Mouse (Mus musculus): ENCODE results near the gene Scap. TPM values are rescaled to one million over a fixed set of nuclear protein-coding genes. Genes with fewer than 3 reads are reported as not detected.

The Scap gene
- polyA plus RNA-seq, 1 experiment from 2014 or later = 26.8 TPM

GRCm38 (mm10) chr9:110345057-110345739 is 12.1 kb downstream of the Scap start:
- Histone ChIP-seq H3K4me1 (ENCODE audit: control insufficient read depth, insufficient read depth, low read length) (peaks cover 16% of the 10 kb centered on the region), H3K27ac (ENCODE audit: low read length) (no peak overlapping the region), H3K9me3 (ENCODE audit: control insufficient read depth, low read length) (no peaks in the 10 kb centered on the region), H3K9ac (ENCODE audit: low read depth, low read length) (no peak overlapping the region), H3K4me2 (ENCODE audit: low read depth, low read length) (no peak overlapping the region), H3K36me3 (ENCODE audit: control insufficient read depth, insufficient read depth, low read length) (no peaks in the 10 kb centered on the region), H3K4me3 (ENCODE audit: low read length) (no peak overlapping the region), H3K27me3 (replicated peaks; ENCODE audit: control insufficient read depth, insufficient read depth, low read length) (no peaks in the 10 kb centered on the region)
- 66% methylated on average over 7 of the region's 7 CpGs for WGBS
- no peak for ATAC-seq

GRCm38 (mm10) chr9:110348899-110349298 is 15.8 kb downstream of the Scap start:
- Histone ChIP-seq H3K4me1 (ENCODE audit: control insufficient read depth, insufficient read depth, low read length) (peaks cover 11% of the 10 kb centered on the region), H3K4me2 (ENCODE audit: low read depth, low read length) (no peak overlapping the region), H3K36me3 (ENCODE audit: control insufficient read depth, insufficient read depth, low read length) (no peaks in the 10 kb centered on the region), H3K4me3 (ENCODE audit: low read length) (no peak overlapping the region), H3K27me3 (replicated peaks; ENCODE audit: control insufficient read depth, insufficient read depth, low read length) (no peaks in the 10 kb centered on the region), H3K9ac (ENCODE audit: low read depth, low read length) (no peak overlapping the region), H3K9me3 (ENCODE audit: control insufficient read depth, low read length) (no peaks in the 10 kb centered on the region), H3K27ac (ENCODE audit: low read length) (no peak overlapping the region)
- no peak for ATAC-seq
- WGBS = 73% methylated on average over 4 of the region's 4 CpGs

GRCm38 (mm10) chr9:110350188-110350587 is 17.1 kb downstream of the Scap start:
- no peak overlapping the region for H3K27ac ChIP-seq (ENCODE audit: low read length)
- H3K36me3 ChIP-seq (ENCODE audit: control insufficient read depth, insufficient read depth, low read length) = no peaks in the 10 kb centered on the region
- peaks cover 3% of the 10 kb centered on the region; the same call in 1 of the 2 replicates for H3K4me1 ChIP-seq (ENCODE audit: control insufficient read depth, insufficient read depth, low read length)
- 85% methylated on average over 5 of the region's 5 CpGs for WGBS
- H3K4me2 ChIP-seq (ENCODE audit: low read depth, low read length) = no peak overlapping the region
- no peak for ATAC-seq
- H3K27me3 ChIP-seq (replicated peaks; ENCODE audit: control insufficient read depth, insufficient read depth, low read length) = no peaks in the 10 kb centered on the region
- H3K9me3 ChIP-seq (ENCODE audit: control insufficient read depth, low read length) = no peaks in the 10 kb centered on the region
- H3K9ac ChIP-seq (ENCODE audit: low read depth, low read length) = no peak overlapping the region
- no peak overlapping the region for H3K4me3 ChIP-seq (ENCODE audit: low read length)

- Histone ChIP-seq H3K4me1 (ENCODE audit: control insufficient read depth, insufficient read depth, low read length) (peaks cover 2% of the 10 kb centered on the region; the same call in 1 of the 2 replicates), H3K27me3 (replicated peaks; ENCODE audit: control insufficient read depth, insufficient read depth, low read length) (no peaks in the 10 kb centered on the region), H3K4me2 (ENCODE audit: low read depth, low read length) (no peak overlapping the region), H3K9ac (ENCODE audit: low read depth, low read length) (no peak overlapping the region), H3K27ac (ENCODE audit: low read length) (no peak overlapping the region), H3K36me3 (ENCODE audit: control insufficient read depth, insufficient read depth, low read length) (no peaks in the 10 kb centered on the region), H3K4me3 (ENCODE audit: low read length) (no peak overlapping the region), H3K9me3 (ENCODE audit: control insufficient read depth, low read length) (no peaks in the 10 kb centered on the region)
- ATAC-seq = peak; percentile 81
- WGBS = 84% methylated on average over 5 of the region's 5 CpGs
Observed at GRCm38 (mm10) chr9:110350612-110351011, 17.5 kb downstream of the Scap start.

- H3K9me3 ChIP-seq (ENCODE audit: control insufficient read depth, low read length) = no peaks in the 10 kb centered on the region
- H3K27ac ChIP-seq (ENCODE audit: low read length) = no peak overlapping the region
- 78% methylated on average over 2 of the region's 2 CpGs for WGBS
- H3K4me1 ChIP-seq (ENCODE audit: control insufficient read depth, insufficient read depth, low read length) = peaks cover 2% of the 10 kb centered on the region; the same call in 1 of the 2 replicates
- H3K4me2 ChIP-seq (ENCODE audit: low read depth, low read length) = no peak overlapping the region
- no peak overlapping the region for H3K9ac ChIP-seq (ENCODE audit: low read depth, low read length)
- no peak for ATAC-seq
- no peaks in the 10 kb centered on the region for H3K36me3 ChIP-seq (ENCODE audit: control insufficient read depth, insufficient read depth, low read length)
- no peak overlapping the region for H3K4me3 ChIP-seq (ENCODE audit: low read length)
- H3K27me3 ChIP-seq (replicated peaks; ENCODE audit: control insufficient read depth, insufficient read depth, low read length) = no peaks in the 10 kb centered on the region
Observed at GRCm38 (mm10) chr9:110351350-110351749, 18.3 kb downstream of the Scap start.

- WGBS = 79% methylated on average over 8 of the region's 8 CpGs
- H3K27ac ChIP-seq (ENCODE audit: low read length) = no peak overlapping the region
Observed at GRCm38 (mm10) chr9:110351932-110352632, 19.0 kb downstream of the Scap start.

GRCm38 (mm10) chr9:110358341-110358740 is 25.3 kb downstream of the Scap start:
- Histone ChIP-seq H3K27ac (ENCODE audit: low read length) (no peak overlapping the region), H3K4me2 (ENCODE audit: low read depth, low read length) (no peak overlapping the region), H3K4me1 (ENCODE audit: control insufficient read depth, insufficient read depth, low read length) (no peaks in the 10 kb centered on the region; the same call in 1 of the 2 replicates), H3K4me3 (ENCODE audit: low read length) (no peak overlapping the region), H3K9ac (ENCODE audit: low read depth, low read length) (no peak overlapping the region), H3K27me3 (replicated peaks; ENCODE audit: control insufficient read depth, insufficient read depth, low read length) (no peaks in the 10 kb centered on the region), H3K36me3 (ENCODE audit: control insufficient read depth, insufficient read depth, low read length) (no peaks in the 10 kb centered on the region), H3K9me3 (ENCODE audit: control insufficient read depth, low read length) (no peaks in the 10 kb centered on the region)
- ATAC-seq = no peak
- 63% methylated on average over 2 of the region's 2 CpGs for whole genome bisulfite sequencing

More at GRCm38 (mm10) chr9:110351932-110352632, 19.0 kb downstream of the Scap start:
- Histone ChIP-seq H3K36me3 (ENCODE audit: control insufficient read depth, insufficient read depth, low read length) (no peaks in the 10 kb centered on the region), H3K4me3 (ENCODE audit: low read length) (no peak overlapping the region), H3K4me2 (ENCODE audit: low read depth, low read length) (no peak overlapping the region), H3K9ac (ENCODE audit: low read depth, low read length) (no peak overlapping the region), H3K9me3 (ENCODE audit: control insufficient read depth, low read length) (no peaks in the 10 kb centered on the region), H3K27me3 (replicated peaks; ENCODE audit: control insufficient read depth, insufficient read depth, low read length) (no peaks in the 10 kb centered on the region), H3K4me1 (ENCODE audit: control insufficient read depth, insufficient read depth, low read length) (peaks cover 2% of the 10 kb centered on the region; the same call in 1 of the 2 replicates)
- ATAC-seq = no peak

- 0 out of 2 replicates have a peak, but pooled peaks cover 2% of the 10 kb centered on the region for H3K36me3 ChIP-seq (ENCODE audit: control insufficient read depth, insufficient read depth, low read length)
- H3K4me1 ChIP-seq (ENCODE audit: control insufficient read depth, insufficient read depth, low read length) = no peaks in the 10 kb centered on the region; the same call in 1 of the 2 replicates
- no peak for ATAC-seq
- 57% methylated on average over 12 of the region's 12 CpGs for WGBS
- no peak overlapping the region for H3K4me3 ChIP-seq (ENCODE audit: low read length)
- H3K4me2 ChIP-seq (ENCODE audit: low read depth, low read length) = no peak overlapping the region
- H3K27me3 ChIP-seq (replicated peaks; ENCODE audit: control insufficient read depth, insufficient read depth, low read length) = no peaks in the 10 kb centered on the region
- H3K9ac ChIP-seq (ENCODE audit: low read depth, low read length) = no peak overlapping the region
- H3K9me3 ChIP-seq (ENCODE audit: control insufficient read depth, low read length) = no peaks in the 10 kb centered on the region
- no peak overlapping the region for H3K27ac ChIP-seq (ENCODE audit: low read length)
Observed at GRCm38 (mm10) chr9:110361299-110361698, 28.2 kb downstream of the Scap start.

- 0 out of 2 replicates have a peak, but pooled peaks cover 2% of the 10 kb centered on the region for H3K36me3 ChIP-seq (ENCODE audit: control insufficient read depth, insufficient read depth, low read length)
- no peak overlapping the region for H3K4me3 ChIP-seq (ENCODE audit: low read length)
- H3K27ac ChIP-seq (ENCODE audit: low read length) = no peak overlapping the region
- no peaks in the 10 kb centered on the region; the same call in 1 of the 2 replicates for H3K4me1 ChIP-seq (ENCODE audit: control insufficient read depth, insufficient read depth, low read length)
- ATAC-seq = peak; percentile 63
- H3K9me3 ChIP-seq (ENCODE audit: control insufficient read depth, low read length) = no peaks in the 10 kb centered on the region
- H3K27me3 ChIP-seq (replicated peaks; ENCODE audit: control insufficient read depth, insufficient read depth, low read length) = no peaks in the 10 kb centered on the region
- no peak overlapping the region for H3K4me2 ChIP-seq (ENCODE audit: low read depth, low read length)
- no peak overlapping the region for H3K9ac ChIP-seq (ENCODE audit: low read depth, low read length)
- WGBS = 63% methylated on average over 10 of the region's 10 CpGs
Observed at GRCm38 (mm10) chr9:110362337-110362736, 29.2 kb downstream of the Scap start.
